Mouse (Mus musculus) neural tube, embryonic 13.5 days (tissue): ENCODE results near the gene Aldh3b2. TPM values are rescaled to one million over a fixed set of nuclear protein-coding genes. Genes with fewer than 3 reads are reported as not detected.
"Not testable (repeated sequence)": the region's sequence is repeated elsewhere in the genome, so short reads cannot be mapped to it uniquely, and the experiment has no call there.

ENCODE experiments used
- ATAC-seq: fragments of 200-750 bp; cut with Nextera tagmentation; 2 replicates; pipeline ENCODE4 v1.8.0; 2017; ENCODE audit warnings: low read depth, mild to moderate bottlenecking, moderate TSS enrichment, moderate library complexity
- H3K27ac ChIP-seq: fragments of 300-500 bp; sonication (generic); replicated peaks from 2 replicates; pipeline ENCODE4 v1.5.1; 2015; ENCODE audit warnings: moderate library complexity, mild to moderate bottlenecking, inconsistent platforms
- H3K27me3 ChIP-seq: fragments of 300-500 bp; sonication (generic); 2 replicates; pipeline ENCODE4 v1.6.1; 2015; ENCODE audit warnings: mild to moderate bottlenecking, inconsistent platforms
- H3K36me3 ChIP-seq: fragments of 300-500 bp; sonication (generic); 2 replicates; pipeline ENCODE4 v1.6.1; 2015; ENCODE audit warnings: mild to moderate bottlenecking, inconsistent platforms
- H3K4me1 ChIP-seq: fragments of 300-500 bp; sonication (generic); replicated peaks from 2 replicates; pipeline ENCODE4 v1.6.1; 2015; ENCODE audit warnings: inconsistent platforms
- H3K4me2 ChIP-seq: fragments of 300-500 bp; sonication (generic); 2 replicates; pipeline ENCODE4 v1.6.1; 2015; ENCODE audit warnings: inconsistent platforms, mild to moderate bottlenecking, moderate library complexity
- H3K4me3 ChIP-seq: fragments of 300-500 bp; sonication (generic); 2 replicates; pipeline ENCODE4 v1.5.1; 2015; ENCODE audit warnings: mild to moderate bottlenecking, inconsistent platforms
- H3K9ac ChIP-seq: fragments of 300-500 bp; sonication (generic); 2 replicates; pipeline ENCODE4 v1.6.1; 2015; ENCODE audit warnings: moderate library complexity, mild to moderate bottlenecking, inconsistent platforms
- H3K9me3 ChIP-seq: fragments of 300-500 bp; sonication (generic); 2 replicates; pipeline ENCODE4 v1.6.1; 2016; ENCODE audit warnings: inconsistent platforms
- WGBS: fragments of 180-500 bp; shearing (Covaris S2); methylation state at CpG from one replicate; pipeline ENCODE4 v1.1.7; 2015; 5-methylcytosine and 5-hydroxymethylcytosine counted together
- polyA plus RNA-seq: library from polyadenylated mRNA; unstranded; fragments of >200 nt; fragmentation: Nextera tagmentation; extraction: Ambion mirVana; gene quantifications from 2 replicates; pipeline ENCODE4 v1.2.1, GENCODE M21; 2015

Gene Aldh3b2
- polyA plus RNA-seq, 1 experiment from 2014 or later: 0.14 TPM

- not testable (repeated sequence) for H3K4me1 ChIP-seq, H3K9ac ChIP-seq, H3K36me3 ChIP-seq, ATAC-seq, H3K4me2 ChIP-seq, H3K9me3 ChIP-seq, H3K27ac ChIP-seq, H3K4me3 ChIP-seq, H3K27me3 ChIP-seq
- 81% methylated on average over 6 of the region's 6 CpGs for WGBS
Measured at GRCm38 (mm10) chr19:3974608-3975007, 2.5 kb downstream of the Aldh3b2 start.

GRCm38 (mm10) chr19:3975866-3976265, 3.7 kb downstream of the Aldh3b2 start:
- Histone ChIP-seq H3K4me2 (no peak overlapping the region), H3K27ac (no peak overlapping the region), H3K36me3 (no peaks in the 10 kb centered on the region), H3K4me3 (no peak overlapping the region), H3K9me3 (no peaks in the 10 kb centered on the region), H3K27me3 (no peaks in the 10 kb centered on the region), H3K4me1 (no peaks in the 10 kb centered on the region), H3K9ac (no peak overlapping the region)
- no peak for ATAC-seq
- 72% methylated on average over 2 of the region's 2 CpGs for WGBS

- Histone ChIP-seq H3K27ac (no peak overlapping the region), H3K4me3 (no peak overlapping the region), H3K4me1 (peaks cover 21% of the 10 kb centered on the region), H3K36me3 (no peaks in the 10 kb centered on the region), H3K9me3 (no peaks in the 10 kb centered on the region), H3K27me3 (no peaks in the 10 kb centered on the region), H3K4me2 (no peak overlapping the region), H3K9ac (no peak overlapping the region)
- 22% methylated on average over 4 of the region's 4 CpGs for WGBS
- ATAC-seq: peak; percentile 64
Measured at GRCm38 (mm10) chr19:3980309-3980708, 8.2 kb downstream of the Aldh3b2 start.

- Histone ChIP-seq H3K9ac (no peak overlapping the region), H3K9me3 (no peaks in the 10 kb centered on the region), H3K4me3 (no peak overlapping the region), H3K36me3 (no peaks in the 10 kb centered on the region), H3K4me2 (no peak overlapping the region), H3K27ac (no peak overlapping the region), H3K4me1 (peaks cover 26% of the 10 kb centered on the region), H3K27me3 (no peaks in the 10 kb centered on the region)
- ATAC-seq: no peak
- 80% methylated on average over 9 of the region's 9 CpGs for WGBS
Measured at GRCm38 (mm10) chr19:3980917-3981316, 8.8 kb downstream of the Aldh3b2 start.

- H3K4me2 ChIP-seq: no peak overlapping the region
- no peak overlapping the region for H3K9ac ChIP-seq
- WGBS: 41% methylated on average over 9 of the region's 9 CpGs
- no peaks in the 10 kb centered on the region for H3K27me3 ChIP-seq
- no peak for ATAC-seq
- no peaks in the 10 kb centered on the region; the same call in 1 of the 2 replicates for H3K9me3 ChIP-seq
- H3K27ac ChIP-seq: no peak overlapping the region
- H3K36me3 ChIP-seq: no peaks in the 10 kb centered on the region
- H3K4me3 ChIP-seq: no peak overlapping the region
- H3K4me1 ChIP-seq: peaks cover 37% of the 10 kb centered on the region
Measured at GRCm38 (mm10) chr19:3983527-3984200, 11.5 kb downstream of the Aldh3b2 start.

- 14% methylated on average over 8 of the region's 8 CpGs for WGBS
- ATAC-seq: no peak
Measured at GRCm38 (mm10) chr19:3985261-3985681, 13.1 kb downstream of the Aldh3b2 start.

GRCm38 (mm10) chr19:3986334-3986733, 14.2 kb downstream of the Aldh3b2 start, which contains the start of gene Acy3:
Gene Acy3, plus strand, starts transcription at chr19:3986570.
- H3K4me3 ChIP-seq: no peak within 1 kb of the TSS
- H3K9me3 ChIP-seq: no peaks in the 10 kb centered on the region; the same call in 1 of the 2 replicates
- H3K27ac ChIP-seq: peak within 1 kb of the TSS; percentile 33; the same call in 1 of the 2 replicates
- no peaks in the 10 kb centered on the region for H3K36me3 ChIP-seq
- no peaks in the 10 kb centered on the region for H3K27me3 ChIP-seq
- WGBS: 12% methylated on average over 8 of the region's 8 CpGs
- ATAC-seq: peak; percentile 55; the same call in 1 of the 2 replicates
- H3K4me2 ChIP-seq: no peak within 1 kb of the TSS
- peaks cover 40% of the 10 kb centered on the region for H3K4me1 ChIP-seq
- peak within 1 kb of the TSS; percentile 23; the same call in 1 of the 2 replicates for H3K9ac ChIP-seq

More at GRCm38 (mm10) chr19:3985261-3985681, 13.1 kb downstream of the Aldh3b2 start:
- Histone ChIP-seq H3K27me3 (no peaks in the 10 kb centered on the region), H3K9me3 (no peaks in the 10 kb centered on the region; the same call in 1 of the 2 replicates), H3K9ac (no peak overlapping the region), H3K4me2 (no peak overlapping the region), H3K4me3 (no peak overlapping the region), H3K4me1 (peaks cover 37% of the 10 kb centered on the region), H3K36me3 (no peaks in the 10 kb centered on the region), H3K27ac (peak overlapping the region; percentile 33; the same call in 1 of the 2 replicates)

- WGBS: 91% methylated on average over 14 of the region's 14 CpGs
- Histone ChIP-seq H3K4me1 (peaks cover 40% of the 10 kb centered on the region), H3K9ac (no peak overlapping the region), H3K4me3 (no peak overlapping the region), H3K36me3 (no peaks in the 10 kb centered on the region), H3K27ac (no peak overlapping the region), H3K27me3 (no peaks in the 10 kb centered on the region), H3K9me3 (no peaks in the 10 kb centered on the region; the same call in 1 of the 2 replicates), H3K4me2 (no peak overlapping the region)
- ATAC-seq: no peak
Measured at GRCm38 (mm10) chr19:3988066-3988465, 15.9 kb downstream of the Aldh3b2 start.

- Histone ChIP-seq H3K9ac (no peak overlapping the region), H3K27ac (no peak overlapping the region), H3K4me3 (no peak overlapping the region), H3K4me1 (peaks cover 34% of the 10 kb centered on the region), H3K4me2 (no peak overlapping the region), H3K36me3 (no peaks in the 10 kb centered on the region), H3K9me3 (no peaks in the 10 kb centered on the region; the same call in 1 of the 2 replicates), H3K27me3 (no peaks in the 10 kb centered on the region)
- ATAC-seq: no peak
- WGBS: 87% methylated on average over 4 of the region's 4 CpGs
Measured at GRCm38 (mm10) chr19:3988750-3989149, 16.6 kb downstream of the Aldh3b2 start.

GRCm38 (mm10) chr19:3990804-3991203, 18.7 kb downstream of the Aldh3b2 start:
- H3K4me1 ChIP-seq: peaks cover 16% of the 10 kb centered on the region; the same call in 1 of the 2 replicates
- no peak overlapping the region for H3K4me3 ChIP-seq
- H3K4me2 ChIP-seq: no peak overlapping the region
- 50% methylated on average over 6 of the region's 6 CpGs for WGBS
- H3K36me3 ChIP-seq: no peaks in the 10 kb centered on the region
- H3K27ac ChIP-seq: no peak overlapping the region
- no peaks in the 10 kb centered on the region for H3K27me3 ChIP-seq
- H3K9ac ChIP-seq: 0 out of 2 replicates have a peak overlapping the region, but pooled peaks have one; percentile 17
- ATAC-seq: no peak
- no peaks in the 10 kb centered on the region; the same call in 1 of the 2 replicates for H3K9me3 ChIP-seq

GRCm38 (mm10) chr19:3991562-3991961, 19.4 kb downstream of the Aldh3b2 start:
- Histone ChIP-seq H3K9me3 (no peaks in the 10 kb centered on the region; the same call in 1 of the 2 replicates), H3K27me3 (no peaks in the 10 kb centered on the region), H3K4me3 (no peak overlapping the region), H3K4me1 (peaks cover 8% of the 10 kb centered on the region; the same call in 1 of the 2 replicates), H3K27ac (no peak overlapping the region), H3K4me2 (no peak overlapping the region), H3K36me3 (no peaks in the 10 kb centered on the region), H3K9ac (no peak overlapping the region)
- 98% methylated on average over 3 of the region's 3 CpGs for WGBS
- ATAC-seq: no peak

GRCm38 (mm10) chr19:3991966-3992365, 19.8 kb downstream of the Aldh3b2 start:
- Histone ChIP-seq H3K36me3 (no peaks in the 10 kb centered on the region), H3K4me2 (no peak overlapping the region), H3K27ac (no peak overlapping the region), H3K9ac (no peak overlapping the region), H3K4me3 (no peak overlapping the region), H3K9me3 (no peaks in the 10 kb centered on the region; the same call in 1 of the 2 replicates), H3K4me1 (peaks cover 4% of the 10 kb centered on the region; the same call in 1 of the 2 replicates), H3K27me3 (no peaks in the 10 kb centered on the region)
- 89% methylated on average over 3 of the region's 3 CpGs for WGBS
- no peak for ATAC-seq
